Mouse (Mus musculus) limb, embryonic 11.5 days (tissue): ENCODE data around the gene Rhobtb1. TPM values are rescaled to one million over a fixed set of nuclear protein-coding genes. Genes with fewer than 3 reads are reported as not detected.

ENCODE experiments used
- ATAC-seq: fragments of 200-750 bp; cut with Nextera tagmentation; 2 replicates; pipeline ENCODE4 v1.8.0; 2017; ENCODE audit warnings: low read depth; ENCODE audit not compliant: insufficient number of reproducible peaks, low FRiP score, low TSS enrichment
- DNase-seq: peaks from one replicate; pipeline ENCODE4 v3.0.0-alpha.2; 2015; ENCODE audit warnings: low spot score
- H3K27ac ChIP-seq: fragments of 300-500 bp; sonication (generic); replicated peaks from 2 replicates; pipeline ENCODE4 v1.5.1; 2014; ENCODE audit warnings: low read depth, mild to moderate bottlenecking, low read length
- H3K27me3 ChIP-seq: fragments of 300-500 bp; sonication (generic); 2 replicates; pipeline ENCODE4 v1.6.1; 2014; ENCODE audit warnings: mild to moderate bottlenecking, low read length, mixed read lengths; ENCODE audit not compliant: control insufficient read depth, insufficient read depth
- H3K36me3 ChIP-seq: fragments of 300-500 bp; sonication (generic); 2 replicates; pipeline ENCODE4 v1.6.1; 2014; ENCODE audit warnings: mild to moderate bottlenecking, low read length, moderate library complexity, mixed read lengths; ENCODE audit not compliant: control insufficient read depth, insufficient read depth
- H3K4me1 ChIP-seq: fragments of 300-500 bp; sonication (generic); 2 replicates; pipeline ENCODE4 v1.6.1; 2014; ENCODE audit warnings: low read length, mixed read lengths; ENCODE audit not compliant: control insufficient read depth, insufficient read depth
- H3K4me2 ChIP-seq: fragments of 300-500 bp; sonication (generic); 2 replicates; pipeline ENCODE4 v1.6.1; 2014; ENCODE audit warnings: low read depth, mild to moderate bottlenecking, moderate library complexity; ENCODE audit not compliant: severe bottlenecking
- H3K4me3 ChIP-seq: fragments of 300-500 bp; sonication (generic); 2 replicates; pipeline ENCODE4 v1.5.1; 2014; ENCODE audit warnings: low read depth, low read length
- H3K9ac ChIP-seq: fragments of 300-500 bp; sonication (generic); 2 replicates; pipeline ENCODE4 v1.6.1; 2014; ENCODE audit warnings: mild to moderate bottlenecking, low read length
- H3K9me3 ChIP-seq: fragments of 300-500 bp; sonication (generic); 2 replicates; pipeline ENCODE4 v1.6.1; 2016; ENCODE audit warnings: low read length; ENCODE audit not compliant: control insufficient read depth
- WGBS: fragments of 180-500 bp; shearing (Covaris S2); extraction: QIAGEN DNeasy Blood & Tissue Kit; methylation state at CpG from one replicate; pipeline ENCODE4 v1.1.7; 2014; 5-methylcytosine and 5-hydroxymethylcytosine counted together
- polyA plus RNA-seq: library from polyadenylated mRNA; unstranded; fragments of >200 nt; fragmentation: Nextera tagmentation; extraction: Ambion mirVana; gene quantifications from 2 replicates; pipeline ENCODE4 v1.2.1, GENCODE M21; 2014

The Rhobtb1 gene
- polyA plus RNA-seq, 1 experiment from 2014 or later = 23.8 TPM

DNA sequence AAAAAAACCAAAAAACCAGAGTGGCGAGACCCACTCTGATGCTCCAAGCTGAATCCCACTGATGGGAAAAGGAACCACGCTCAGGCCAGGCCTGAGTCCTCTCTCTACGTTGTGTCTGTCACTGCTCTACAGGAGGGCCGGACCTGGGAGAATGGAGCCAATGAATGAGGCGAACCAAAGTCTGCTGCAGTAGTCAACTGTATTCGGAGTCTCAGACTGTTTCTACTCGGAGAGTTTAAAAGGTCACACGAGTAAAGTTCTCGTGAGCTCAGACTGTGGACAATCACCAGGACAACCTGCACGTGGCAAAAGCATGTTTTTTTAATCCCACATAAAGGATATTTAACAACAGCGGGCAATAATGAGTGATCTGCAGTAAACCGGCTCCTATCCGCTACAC lies 172.8 kb downstream of the Rhobtb1 start:
- 85% methylated on average over 13 of the region's 13 CpGs for WGBS
- H3K36me3 ChIP-seq = no peaks in the 10 kb centered on the region
- H3K27me3 ChIP-seq = no peaks in the 10 kb centered on the region
- H3K27ac ChIP-seq = no peak overlapping the region
- no peak overlapping the region for H3K4me2 ChIP-seq
- ATAC-seq (no peak), DNase-seq (no peak)
- no peak overlapping the region for H3K9ac ChIP-seq
- no peaks in the 10 kb centered on the region for H3K9me3 ChIP-seq
- H3K4me1 ChIP-seq = no peaks in the 10 kb centered on the region
- no peak overlapping the region for H3K4me3 ChIP-seq

DNA sequence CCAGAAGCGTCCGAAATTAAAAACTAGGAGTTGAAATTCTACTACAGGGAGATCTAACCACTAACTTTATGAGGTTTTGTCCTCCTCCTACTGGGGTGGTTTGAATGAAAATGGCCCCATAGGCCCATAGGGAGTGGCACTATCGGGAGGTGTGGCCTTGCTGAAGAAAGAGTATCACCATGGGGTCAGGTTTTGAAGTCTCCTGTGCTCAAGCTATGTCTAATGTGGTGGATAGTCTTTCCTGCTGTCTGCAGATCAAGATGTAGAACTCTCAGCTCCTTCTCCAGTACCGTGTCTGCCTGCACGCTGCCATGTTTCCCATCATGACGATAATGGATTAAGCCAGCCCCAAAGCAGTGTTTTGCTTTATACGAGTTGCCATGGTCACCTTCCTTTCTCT lies 173.6 kb downstream of the Rhobtb1 start:
- no peaks in the 10 kb centered on the region for H3K36me3 ChIP-seq
- no peak overlapping the region for H3K27ac ChIP-seq
- H3K9ac ChIP-seq = no peak overlapping the region
- H3K4me1 ChIP-seq = no peaks in the 10 kb centered on the region
- no peaks in the 10 kb centered on the region for H3K9me3 ChIP-seq
- 89% methylated on average over 7 of the region's 7 CpGs for WGBS
- H3K4me2 ChIP-seq = no peak overlapping the region
- no peaks in the 10 kb centered on the region for H3K27me3 ChIP-seq
- H3K4me3 ChIP-seq = no peak overlapping the region
- no peak for DNase-seq
- ATAC-seq = no peak

GRCm38 (mm10) chr10:69326433-69326832 lies 175.2 kb downstream of the Rhobtb1 start:
- ATAC-seq = no peak
- no peak for DNase-seq
- Histone ChIP-seq H3K9me3 (no peaks in the 10 kb centered on the region), H3K27ac (no peak overlapping the region), H3K27me3 (no peaks in the 10 kb centered on the region), H3K4me1 (no peaks in the 10 kb centered on the region), H3K4me3 (no peak overlapping the region), H3K4me2 (no peak overlapping the region), H3K36me3 (no peaks in the 10 kb centered on the region), H3K9ac (no peak overlapping the region)
- WGBS = 88% methylated on average over 3 of the region's 3 CpGs

- H3K4me1 ChIP-seq = no peaks in the 10 kb centered on the region
- H3K4me3 ChIP-seq = no peak overlapping the region
- H3K36me3 ChIP-seq = no peaks in the 10 kb centered on the region
- DNase-seq (no peak), ATAC-seq (no peak)
- no peak overlapping the region for H3K9ac ChIP-seq
- no peaks in the 10 kb centered on the region for H3K27me3 ChIP-seq
- H3K4me2 ChIP-seq = no peak overlapping the region
- WGBS = 65% methylated on average over 8 of the region's 8 CpGs
- no peaks in the 10 kb centered on the region for H3K9me3 ChIP-seq
- H3K27ac ChIP-seq = no peak overlapping the region
These were observed 176.1 kb downstream of the Rhobtb1 start for GRCm38 (mm10) chr10:69327362-69327761.

GRCm38 (mm10) chr10:69328029-69328655 lies 176.9 kb downstream of the Rhobtb1 start:
- Histone ChIP-seq H3K9ac (no peak overlapping the region), H3K36me3 (peaks cover 1% of the 10 kb centered on the region), H3K4me1 (no peaks in the 10 kb centered on the region), H3K4me3 (no peak overlapping the region), H3K27ac (no peak overlapping the region), H3K9me3 (no peaks in the 10 kb centered on the region), H3K27me3 (no peaks in the 10 kb centered on the region), H3K4me2 (no peak overlapping the region)
- ATAC-seq (no peak), DNase-seq (no peak)
- 89% methylated on average over 12 of the region's 12 CpGs for WGBS

- H3K27me3 ChIP-seq = no peaks in the 10 kb centered on the region
- 83% methylated on average over 4 of the region's 4 CpGs for WGBS
- H3K4me1 ChIP-seq = no peaks in the 10 kb centered on the region
- ATAC-seq (no peak), DNase-seq (no peak)
- no peak overlapping the region for H3K9ac ChIP-seq
- H3K4me3 ChIP-seq = no peak overlapping the region
- H3K36me3 ChIP-seq = peaks cover 3% of the 10 kb centered on the region
- no peaks in the 10 kb centered on the region for H3K9me3 ChIP-seq
- no peak overlapping the region for H3K27ac ChIP-seq
- no peak overlapping the region for H3K4me2 ChIP-seq
These were observed 177.4 kb downstream of the Rhobtb1 start for GRCm38 (mm10) chr10:69328656-69329046.

- DNase-seq (no peak), ATAC-seq (no peak)
- WGBS = 86% methylated on average over 6 of the region's 6 CpGs
- H3K27ac ChIP-seq = no peak overlapping the region
- no peak overlapping the region for H3K4me3 ChIP-seq
- H3K36me3 ChIP-seq = peaks cover 7% of the 10 kb centered on the region
- H3K9me3 ChIP-seq = no peaks in the 10 kb centered on the region
- no peak overlapping the region for H3K9ac ChIP-seq
- H3K4me1 ChIP-seq = no peaks in the 10 kb centered on the region
- H3K27me3 ChIP-seq = no peaks in the 10 kb centered on the region
- no peak overlapping the region for H3K4me2 ChIP-seq
These were observed 180.0 kb downstream of the Rhobtb1 start for GRCm38 (mm10) chr10:69331231-69331630.

DNA sequence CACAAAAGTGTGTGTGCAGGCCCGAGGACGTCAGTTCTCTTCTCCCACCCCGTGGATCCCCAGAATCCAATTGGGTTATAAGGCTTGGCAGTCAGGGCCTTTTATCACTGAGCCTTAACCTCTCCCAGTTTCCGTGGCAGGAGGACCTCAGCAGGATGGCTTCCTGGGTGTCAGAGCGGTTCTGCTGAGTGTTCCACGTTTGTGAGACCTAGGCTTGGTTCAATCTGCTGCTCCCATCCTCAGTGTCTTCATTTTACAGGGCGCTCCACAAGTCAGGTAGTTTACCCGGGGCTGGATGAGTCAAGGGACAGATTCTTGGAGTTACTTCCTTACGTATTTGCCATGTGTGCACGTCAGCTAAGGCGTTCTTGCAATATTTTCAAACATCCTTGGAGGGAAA lies 182.0 kb downstream of the Rhobtb1 start:
- Histone ChIP-seq H3K36me3 (peaks cover 25% of the 10 kb centered on the region), H3K9ac (no peak overlapping the region), H3K9me3 (no peaks in the 10 kb centered on the region), H3K27me3 (no peaks in the 10 kb centered on the region), H3K4me2 (no peak overlapping the region), H3K4me3 (no peak overlapping the region), H3K27ac (no peak overlapping the region), H3K4me1 (no peaks in the 10 kb centered on the region)
- DNase-seq (no peak), ATAC-seq (no peak)
- 93% methylated on average over 11 of the region's 11 CpGs for WGBS
